Mouse (Mus musculus): ENCODE measurements around the gene Olfr314.

DNA sequence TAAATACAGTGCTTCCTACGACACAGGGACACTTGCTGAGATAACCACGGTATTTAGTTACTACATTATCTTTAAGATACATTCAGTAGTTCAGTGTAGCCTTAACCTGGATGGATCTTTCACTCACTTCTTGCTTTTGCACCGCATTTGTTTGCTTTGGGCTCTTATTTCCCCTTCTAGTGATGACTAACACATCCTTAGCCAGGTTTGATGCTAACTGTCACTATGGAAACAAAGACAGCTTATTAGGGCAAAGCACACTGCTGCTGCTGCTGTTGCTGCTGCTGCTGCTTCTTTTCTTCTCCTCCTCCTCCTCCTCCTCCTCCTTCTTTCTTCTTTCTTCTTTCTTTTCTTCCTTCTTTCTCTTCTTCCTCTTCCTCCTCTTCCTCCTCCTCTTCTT is 6.8 kb downstream of the Olfr314 start:
- TF ChIP-seq CTCF (conservative IDR thresholded peaks at IDR 0.05; ENCODE audit: low read length) (no peak), POU5F1 (IDR thresholded peaks at IDR 0.05; ENCODE audit: borderline replicate concordance, low read length) (no peak), NANOG (IDR thresholded peaks at IDR 0.05; ENCODE audit: borderline replicate concordance, low read length) (no peak)
